Mouse (Mus musculus) forebrain, embryonic 16.5 days (tissue): Measurements from ENCODE around the gene Dst. TPM values are rescaled to one million over a fixed set of nuclear protein-coding genes. Genes with fewer than 3 reads are reported as not detected.
A peak's percentile ranks its signal among the peaks of the same experiment; 100 is the strongest.

Experiments
- ATAC-seq: fragments of 200-750 bp; cut with Nextera tagmentation; 2 replicates; pipeline ENCODE4 v1.8.0; 2017; ENCODE audit warnings: mild to moderate bottlenecking, moderate library complexity
- H3K27ac ChIP-seq: fragments of 300-500 bp; sonication (generic); 2 replicates; pipeline ENCODE4 v1.5.1; 2014; ENCODE audit warnings: low read length, control low read depth
- H3K27me3 ChIP-seq: fragments of 300-500 bp; sonication (generic); replicated peaks from 2 replicates; pipeline ENCODE4 v1.6.1; 2014; ENCODE audit warnings: low read length; ENCODE audit not compliant: control insufficient read depth, insufficient read depth
- H3K36me3 ChIP-seq: fragments of 300-500 bp; sonication (generic); 2 replicates; pipeline ENCODE4 v1.6.1; 2014; ENCODE audit not compliant: control insufficient read depth, insufficient read depth
- H3K4me1 ChIP-seq: fragments of 300-500 bp; sonication (generic); replicated peaks from 2 replicates; pipeline ENCODE4 v1.6.1; 2014; ENCODE audit warnings: low read length; ENCODE audit not compliant: control insufficient read depth, insufficient read depth
- H3K4me2 ChIP-seq: fragments of 300-500 bp; sonication (generic); 2 replicates; pipeline ENCODE4 v1.6.1; 2014; ENCODE audit warnings: mild to moderate bottlenecking, low read length, control low read depth
- H3K4me3 ChIP-seq: fragments of 300-500 bp; sonication (generic); replicated peaks from 2 replicates; pipeline ENCODE4 v1.5.1; 2014; ENCODE audit warnings: mild to moderate bottlenecking, low read length, control low read depth
- H3K9ac ChIP-seq: fragments of 300-500 bp; sonication (generic); replicated peaks from 2 replicates; pipeline ENCODE4 v1.6.1; 2014; ENCODE audit warnings: low read depth, low read length, control low read depth
- H3K9me3 ChIP-seq: fragments of 300-500 bp; sonication (generic); 2 replicates; pipeline ENCODE4 v1.6.1; 2016; ENCODE audit warnings: low read length; ENCODE audit not compliant: control insufficient read depth
- WGBS: fragments of 180-500 bp; shearing (Covaris S2); extraction: QIAGEN DNeasy Blood & Tissue Kit; methylation state at CpG from one replicate; pipeline ENCODE4 v1.1.7; 2014; 5-methylcytosine and 5-hydroxymethylcytosine counted together
- polyA plus RNA-seq: library from polyadenylated mRNA; unstranded; fragments of >200 nt; fragmentation: Nextera tagmentation; extraction: Ambion mirVana; gene quantifications from 2 replicates; pipeline ENCODE4 v1.2.1, GENCODE M21; 2015

Gene Dst
- polyA plus RNA-seq, 1 experiment from 2014 or later, result 41.2 TPM

GRCm38 (mm10) chr1:34076701-34077421 is 168.8 kb downstream of the Dst start:
- 11% methylated on average over 12 of the region's 12 CpGs for WGBS
- H3K4me1 ChIP-seq, result peaks cover 7% of the 10 kb centered on the region; the same call in 1 of the 2 replicates
- H3K9me3 ChIP-seq, result no peaks in the 10 kb centered on the region
- no peaks in the 10 kb centered on the region for H3K27me3 ChIP-seq
- no peak overlapping the region for H3K4me3 ChIP-seq
- 0 out of 2 replicates have a peak, but pooled peaks have one; percentile 40 for ATAC-seq
- no peak overlapping the region for H3K27ac ChIP-seq
- no peak overlapping the region for H3K4me2 ChIP-seq
- H3K9ac ChIP-seq, result no peak overlapping the region
- H3K36me3 ChIP-seq, result no peaks in the 10 kb centered on the region

GRCm38 (mm10) chr1:34077422-34077790 is 169.4 kb downstream of the Dst start:
- Histone ChIP-seq H3K4me2 (no peak overlapping the region), H3K27me3 (no peaks in the 10 kb centered on the region), H3K36me3 (no peaks in the 10 kb centered on the region), H3K4me3 (no peak overlapping the region), H3K27ac (no peak overlapping the region), H3K9ac (no peak overlapping the region), H3K4me1 (peaks cover 7% of the 10 kb centered on the region; the same call in 1 of the 2 replicates), H3K9me3 (no peaks in the 10 kb centered on the region)
- ATAC-seq, result no peak
- 32% methylated on average over 5 of the region's 7 CpGs for WGBS

- 79% methylated on average over 6 of the region's 6 CpGs for WGBS
- H3K9me3 ChIP-seq, result no peaks in the 10 kb centered on the region
- ATAC-seq, result no peak
- no peaks in the 10 kb centered on the region for H3K36me3 ChIP-seq
- H3K4me3 ChIP-seq, result no peak overlapping the region
- no peak overlapping the region for H3K27ac ChIP-seq
- no peaks in the 10 kb centered on the region for H3K27me3 ChIP-seq
- H3K4me2 ChIP-seq, result no peak overlapping the region
- no peak overlapping the region for H3K9ac ChIP-seq
- H3K4me1 ChIP-seq, result peaks cover 7% of the 10 kb centered on the region; the same call in 1 of the 2 replicates
Measured at GRCm38 (mm10) chr1:34077941-34078340, 169.9 kb downstream of the Dst start.

GRCm38 (mm10) chr1:34089011-34089410 is 181.0 kb downstream of the Dst start:
- Histone ChIP-seq H3K9ac (no peak overlapping the region), H3K27ac (no peak overlapping the region), H3K36me3 (peaks cover 11% of the 10 kb centered on the region), H3K27me3 (no peaks in the 10 kb centered on the region), H3K4me2 (no peak overlapping the region), H3K4me1 (peaks cover 2% of the 10 kb centered on the region; the same call in 1 of the 2 replicates), H3K9me3 (no peaks in the 10 kb centered on the region; the same call in 1 of the 2 replicates), H3K4me3 (no peak overlapping the region)
- WGBS, result 94% methylated on average over 3 of the region's 3 CpGs
- ATAC-seq, result no peak

GRCm38 (mm10) chr1:34090700-34091099 is 182.7 kb downstream of the Dst start:
- peaks cover 5% of the 10 kb centered on the region; the same call in 1 of the 2 replicates for H3K4me1 ChIP-seq
- H3K9ac ChIP-seq, result no peak overlapping the region
- H3K9me3 ChIP-seq, result no peaks in the 10 kb centered on the region; the same call in 1 of the 2 replicates
- no peak overlapping the region for H3K4me3 ChIP-seq
- H3K36me3 ChIP-seq, result peaks cover 11% of the 10 kb centered on the region
- H3K27ac ChIP-seq, result no peak overlapping the region
- 96% methylated on average over 7 of the region's 7 CpGs for WGBS
- H3K27me3 ChIP-seq, result no peaks in the 10 kb centered on the region
- no peak for ATAC-seq
- no peak overlapping the region for H3K4me2 ChIP-seq

GRCm38 (mm10) chr1:34093652-34094051 is 185.6 kb downstream of the Dst start:
- Histone ChIP-seq H3K9ac (no peak overlapping the region), H3K27ac (no peak overlapping the region), H3K27me3 (no peaks in the 10 kb centered on the region), H3K9me3 (no peaks in the 10 kb centered on the region; the same call in 1 of the 2 replicates), H3K4me3 (no peak overlapping the region), H3K4me1 (peaks cover 18% of the 10 kb centered on the region), H3K4me2 (no peak overlapping the region), H3K36me3 (no peaks in the 10 kb centered on the region)
- 92% methylated on average over 7 of the region's 7 CpGs for WGBS
- ATAC-seq, result no peak

- Histone ChIP-seq H3K9me3 (no peaks in the 10 kb centered on the region; the same call in 1 of the 2 replicates), H3K27me3 (no peaks in the 10 kb centered on the region), H3K9ac (no peak overlapping the region), H3K4me3 (no peak overlapping the region), H3K4me1 (peaks cover 19% of the 10 kb centered on the region), H3K4me2 (no peak overlapping the region), H3K27ac (peak overlapping the region; percentile 24; the same call in 1 of the 2 replicates), H3K36me3 (no peaks in the 10 kb centered on the region)
- 47% methylated on average over 5 of the region's 5 CpGs for WGBS
- ATAC-seq, result peak; percentile 41; the same call in 1 of the 2 replicates
Measured at GRCm38 (mm10) chr1:34094301-34094700, 186.3 kb downstream of the Dst start.

- no peaks in the 10 kb centered on the region for H3K36me3 ChIP-seq
- no peak overlapping the region for H3K4me3 ChIP-seq
- WGBS, result 32% methylated on average over 4 of the region's 4 CpGs
- H3K27me3 ChIP-seq, result no peaks in the 10 kb centered on the region
- H3K9me3 ChIP-seq, result no peaks in the 10 kb centered on the region; the same call in 1 of the 2 replicates
- H3K4me2 ChIP-seq, result no peak overlapping the region
- H3K4me1 ChIP-seq, result peaks cover 22% of the 10 kb centered on the region
- ATAC-seq, result no peak
- H3K27ac ChIP-seq, result no peak overlapping the region
- no peak overlapping the region for H3K9ac ChIP-seq
Measured at GRCm38 (mm10) chr1:34095173-34095572, 187.1 kb downstream of the Dst start.

GRCm38 (mm10) chr1:34096923-34097322 is 188.9 kb downstream of the Dst start:
- 0 out of 2 replicates have a peak, but pooled peaks have one; percentile 2 for ATAC-seq
- no peaks in the 10 kb centered on the region for H3K9me3 ChIP-seq
- peaks cover 24% of the 10 kb centered on the region for H3K4me1 ChIP-seq
- no peaks in the 10 kb centered on the region for H3K27me3 ChIP-seq
- no peaks in the 10 kb centered on the region for H3K36me3 ChIP-seq
- WGBS, result 45% methylated on average over 3 of the region's 3 CpGs
- H3K4me2 ChIP-seq, result no peak overlapping the region
- H3K9ac ChIP-seq, result no peak overlapping the region
- H3K4me3 ChIP-seq, result no peak overlapping the region
- H3K27ac ChIP-seq, result no peak overlapping the region
